Mouse (Mus musculus) fibroblast of lung, adult 2 months (primary cell): ENCODE results near the gene Robo3.

ENCODE experiments used
- DNase-seq: peaks from one replicate; pipeline ENCODE4 v3.0.0-alpha.2; 2011; ENCODE audit warnings: low read depth

The Robo3 gene

GRCm38 (mm10) chr9:37430582-37430981 is 2.5 kb downstream of the Robo3 start:
- DNase-seq, result peak; percentile 44

GRCm38 (mm10) chr9:37429326-37429725 is 3.7 kb downstream of the Robo3 start:
- no peak for DNase-seq

DNA sequence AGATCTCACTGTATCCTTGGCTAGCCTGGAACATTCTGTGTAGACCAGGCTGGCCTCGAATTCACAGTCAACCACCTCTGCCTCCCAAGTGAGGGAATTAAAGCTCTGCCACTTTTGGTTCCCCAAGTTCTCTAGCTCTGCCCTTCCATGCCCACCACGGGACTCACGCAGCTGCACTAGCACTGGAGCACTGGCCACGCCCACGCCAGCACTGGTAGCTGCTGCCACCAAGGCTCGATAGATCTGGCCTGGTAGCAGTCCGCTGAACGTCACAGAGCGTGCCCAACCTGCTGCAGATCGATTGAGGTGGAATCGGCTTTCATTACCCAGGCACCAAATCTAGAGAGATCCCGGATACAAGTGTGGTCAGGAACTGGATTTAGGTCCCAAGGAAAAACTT is 11.8 kb downstream of the Robo3 start:
- no peak for DNase-seq

GRCm38 (mm10) chr9:37420676-37421075 is 12.4 kb downstream of the Robo3 start:
- peak; percentile 35 for DNase-seq

DNA sequence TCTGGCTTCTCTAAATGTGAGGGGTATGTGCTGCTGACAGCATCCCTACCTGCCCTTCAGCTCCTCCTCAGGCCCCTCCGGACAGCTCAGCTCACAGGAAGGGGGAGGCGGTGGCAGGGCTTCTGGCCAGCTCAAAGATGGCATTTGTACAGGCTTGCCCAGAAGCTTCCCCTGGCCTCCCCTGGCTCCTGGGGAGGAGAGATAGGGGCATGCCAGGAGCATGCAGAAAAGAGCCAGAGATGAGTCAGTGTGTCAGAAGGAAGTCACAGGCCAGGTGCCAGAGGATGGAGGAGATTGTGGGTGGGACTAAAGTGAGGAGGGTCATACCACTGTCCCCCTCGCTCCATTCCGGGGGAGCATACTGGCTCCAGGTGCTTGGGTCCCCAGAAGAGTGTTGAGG is 14.3 kb downstream of the Robo3 start:
- DNase-seq, result no peak

DNA sequence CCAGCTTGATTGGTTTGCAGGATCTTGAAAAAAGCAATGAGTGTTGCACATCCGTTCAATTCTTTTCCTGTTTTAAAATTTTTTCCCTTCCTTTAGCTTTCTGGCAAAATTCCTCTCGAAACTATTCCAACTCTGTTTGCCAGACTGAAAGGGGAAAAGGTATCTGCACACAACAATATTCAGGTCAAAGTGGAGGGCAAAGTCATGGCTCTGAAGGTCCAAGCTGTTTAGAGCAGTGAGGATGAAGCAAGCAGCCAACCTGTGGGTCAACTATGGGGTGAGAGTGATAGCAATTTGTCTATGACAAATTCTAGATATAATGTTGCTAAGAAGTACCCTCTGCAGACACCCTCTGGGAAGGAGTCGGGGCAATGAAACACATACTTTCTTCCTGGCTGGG is 18.4 kb downstream of the Robo3 start:
- DNase-seq, result no peak

GRCm38 (mm10) chr9:37412989-37413388 is 20.1 kb downstream of the Robo3 start:
- DNase-seq, result no peak

GRCm38 (mm10) chr9:37409698-37410445 is 23.2 kb downstream of the Robo3 start:
- DNase-seq, result no peak

GRCm38 (mm10) chr9:37407850-37408502 is 25.1 kb downstream of the Robo3 start:
- DNase-seq, result no peak

GRCm38 (mm10) chr9:37406372-37406771 is 26.7 kb downstream of the Robo3 start:
- DNase-seq, result no peak

GRCm38 (mm10) chr9:37403011-37403410 is 30.0 kb downstream of the Robo3 start:
- no peak for DNase-seq

- no peak for DNase-seq
Measured at GRCm38 (mm10) chr9:37402501-37402900, 30.5 kb downstream of the Robo3 start.

DNA sequence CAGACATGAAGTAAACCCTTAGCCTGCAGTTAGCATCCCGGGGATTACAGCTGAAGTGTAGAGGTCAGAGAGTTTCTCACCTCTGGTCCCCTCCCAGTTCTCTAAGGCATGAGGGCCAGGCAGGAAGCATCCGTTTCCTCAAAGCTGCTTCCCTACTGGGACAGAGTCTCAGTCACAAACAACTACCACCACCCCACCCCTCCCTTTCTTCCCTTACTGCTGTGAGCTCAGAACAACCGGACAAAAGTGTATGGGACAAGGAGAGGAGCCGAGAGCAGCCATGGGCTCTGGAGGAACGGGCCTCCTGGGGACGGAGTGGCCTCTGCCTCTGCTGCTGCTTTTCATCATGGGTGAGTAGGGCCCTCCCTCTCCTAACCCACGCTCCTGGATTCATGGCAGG is 31.2 kb downstream of the Robo3 start, which contains the start of gene Robo4:
Gene Robo4 (plus strand): TSS at position 96 of the 400 bp plus-strand sequence.
- DNase-seq, result no peak

DNA sequence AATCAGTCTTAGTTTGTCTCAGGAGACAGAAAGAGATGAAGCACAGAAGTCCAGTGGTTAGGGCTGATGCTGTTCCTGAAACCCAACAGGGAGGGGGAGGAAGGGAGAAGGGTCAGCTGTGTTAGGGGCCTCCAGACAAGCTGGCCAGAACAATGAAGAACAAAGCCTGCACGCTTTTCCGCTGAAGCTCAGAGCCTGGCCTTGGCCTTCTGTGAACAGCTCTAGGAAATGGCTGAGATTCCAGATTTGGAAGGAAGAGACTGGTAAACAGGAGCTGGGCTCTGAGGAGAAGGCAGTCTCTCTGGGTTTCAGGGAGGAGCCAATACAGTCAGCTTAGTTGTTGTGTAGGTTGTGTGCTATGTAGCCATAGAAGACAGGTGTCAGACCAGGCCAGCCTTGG is 32.5 kb downstream of the Robo3 start:
- DNase-seq, result no peak

- DNase-seq, result no peak
Measured at GRCm38 (mm10) chr9:37393482-37394131, 39.4 kb downstream of the Robo3 start.

DNA sequence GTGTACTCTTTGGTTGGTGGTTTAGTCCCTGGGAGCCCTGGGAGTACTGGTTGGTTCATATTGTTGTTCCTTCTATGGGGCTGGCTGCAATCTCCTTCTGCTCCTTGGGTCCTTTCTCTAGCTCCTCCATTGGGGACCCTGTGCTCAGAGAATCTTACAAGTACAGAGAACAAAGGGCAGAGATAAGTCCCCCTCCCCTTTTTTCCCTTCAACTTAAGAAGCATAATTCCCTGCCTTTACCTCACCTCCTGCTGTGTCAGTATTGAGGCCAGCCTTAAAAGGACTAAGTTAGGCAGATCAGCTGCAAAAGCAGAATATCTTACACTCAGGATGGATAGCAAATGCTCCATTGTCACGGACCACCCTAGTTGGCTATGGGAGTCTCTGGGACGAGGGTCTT is 41.0 kb downstream of the Robo3 start:
- DNase-seq, result no peak

- no peak for DNase-seq
Measured at GRCm38 (mm10) chr9:37390891-37391290, 42.2 kb downstream of the Robo3 start.

GRCm38 (mm10) chr9:37384284-37385182 is 48.5 kb downstream of the Robo3 start:
- no peak for DNase-seq

GRCm38 (mm10) chr9:37383161-37383560 is 49.9 kb downstream of the Robo3 start:
- no peak for DNase-seq

GRCm38 (mm10) chr9:37375718-37376117 is 57.3 kb downstream of the Robo3 start:
- DNase-seq, result no peak

DNA sequence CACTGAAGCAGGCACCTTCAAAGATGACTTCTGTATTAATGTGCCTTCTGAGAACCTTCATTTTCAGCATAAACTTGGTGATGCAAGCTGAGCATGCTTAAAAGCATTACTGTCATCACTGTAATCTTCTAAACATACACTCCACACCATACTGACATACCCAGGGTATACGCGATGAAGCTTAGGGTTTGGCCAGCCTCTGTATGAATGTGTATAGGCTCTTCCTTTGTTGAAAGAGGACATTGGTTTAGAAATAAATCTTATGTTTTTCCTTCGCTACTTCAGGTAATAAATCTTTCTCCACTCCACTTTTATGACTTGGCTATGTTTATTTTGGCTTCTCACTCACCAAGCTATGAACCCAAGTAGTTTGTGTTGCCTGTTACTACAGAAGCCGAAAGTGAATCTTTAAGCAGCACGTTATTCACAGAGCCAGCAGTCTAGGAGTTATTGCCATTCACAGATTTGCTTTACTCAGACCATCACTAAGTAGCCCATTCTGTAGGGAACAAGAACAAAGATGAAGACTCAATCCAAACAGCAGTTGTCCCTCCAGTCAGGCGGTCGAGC is 61.7 kb downstream of the Robo3 start:
- no peak for DNase-seq

GRCm38 (mm10) chr9:37368860-37369259 is 64.2 kb downstream of the Robo3 start:
- DNase-seq, result no peak
